Mouse (Mus musculus) MEL (cell line): ENCODE measurements around the gene Grk5.

Source experiments
- MXI1 ChIP-seq: IDR thresholded peaks from 2 replicates; pipeline ENCODE4 v1.6.1; 2011; ENCODE audit warnings: mild to moderate bottlenecking, low read depth, low read length, improper control_type of control experiment
- TBP ChIP-seq: IDR thresholded peaks from 2 replicates; pipeline ENCODE4 v1.8.0; 2011; ENCODE audit warnings: low read depth, low read length, improper control_type of control experiment

- TF ChIP-seq TBP: no peak
- TF ChIP-seq MXI1: no peak
These were observed 18.2 kb upstream of the Grk5 start for GRCm38 (mm10) chr19:60871366-60871765.
